Mouse (Mus musculus) intestine, embryonic 16.5 days (tissue): Measurements from ENCODE around the gene Tspan9. TPM values are rescaled to one million over a fixed set of nuclear protein-coding genes. Genes with fewer than 3 reads are reported as not detected.

Experiments used
- ATAC-seq: fragments of 200-750 bp; cut with Nextera tagmentation; 2 replicates; pipeline ENCODE4 v1.8.0; 2017; ENCODE audit warnings: moderate TSS enrichment, moderate library complexity
- H3K27ac ChIP-seq: fragments of 300-500 bp; sonication (generic); 2 replicates; pipeline ENCODE4 v1.5.1; 2014; ENCODE audit warnings: mild to moderate bottlenecking, low read length
- H3K27me3 ChIP-seq: fragments of 300-500 bp; sonication (generic); replicated peaks from 2 replicates; pipeline ENCODE4 v1.6.1; 2014; ENCODE audit warnings: low read length, control low read depth, mixed read lengths; ENCODE audit not compliant: control insufficient read depth, insufficient read depth
- H3K36me3 ChIP-seq: fragments of 300-500 bp; sonication (generic); 2 replicates; pipeline ENCODE4 v1.6.1; 2014; ENCODE audit warnings: low read length, control low read depth; ENCODE audit not compliant: control insufficient read depth, insufficient read depth
- H3K4me1 ChIP-seq: fragments of 300-500 bp; sonication (generic); 2 replicates; pipeline ENCODE4 v1.6.1; 2014; ENCODE audit warnings: low read length, control low read depth, mixed read lengths; ENCODE audit not compliant: control insufficient read depth, insufficient read depth
- H3K4me2 ChIP-seq: fragments of 300-500 bp; sonication (generic); 2 replicates; pipeline ENCODE4 v1.6.1; 2014; ENCODE audit warnings: low read depth, low read length, control low read depth
- H3K4me3 ChIP-seq: fragments of 300-500 bp; sonication (generic); 2 replicates; pipeline ENCODE4 v1.5.1; 2014; ENCODE audit warnings: mild to moderate bottlenecking, low read length
- H3K9ac ChIP-seq: fragments of 300-500 bp; sonication (generic); 2 replicates; pipeline ENCODE4 v1.6.1; 2014; ENCODE audit warnings: low read depth, low read length
- H3K9me3 ChIP-seq: fragments of 300-500 bp; sonication (generic); 2 replicates; pipeline ENCODE4 v1.6.1; 2016; ENCODE audit warnings: low read length, control low read depth; ENCODE audit not compliant: control insufficient read depth
- WGBS: fragments of 180-500 bp; shearing (Covaris S2); extraction: QIAGEN DNeasy Blood & Tissue Kit; methylation state at CpG from one replicate; pipeline ENCODE4 v1.1.7; 2014; 5-methylcytosine and 5-hydroxymethylcytosine counted together
- polyA plus RNA-seq: library from polyadenylated mRNA; unstranded; fragments of >200 nt; fragmentation: Nextera tagmentation; extraction: Ambion mirVana; gene quantifications from 2 replicates; pipeline ENCODE4 v1.2.1, GENCODE M21; 2015

The Tspan9 gene
- polyA plus RNA-seq, 1 experiment from 2014 or later = 94.1 TPM

- Histone ChIP-seq H3K4me2 (no peak overlapping the region), H3K27ac (0 out of 2 replicates have a peak overlapping the region, but pooled peaks have one; percentile 31), H3K9me3 (no peaks in the 10 kb centered on the region), H3K4me1 (peaks cover 21% of the 10 kb centered on the region), H3K9ac (no peak overlapping the region), H3K27me3 (no peaks in the 10 kb centered on the region), H3K4me3 (no peak overlapping the region), H3K36me3 (no peaks in the 10 kb centered on the region)
- ATAC-seq = no peak
- 82% methylated on average over 1 of the region's 1 CpGs for WGBS
Observed at GRCm38 (mm10) chr6:128001587-128001986, 141.8 kb downstream of the Tspan9 start.

GRCm38 (mm10) chr6:128000777-128001176 lies 142.6 kb downstream of the Tspan9 start:
- Histone ChIP-seq H3K27ac (no peak overlapping the region), H3K36me3 (no peaks in the 10 kb centered on the region), H3K4me1 (peaks cover 21% of the 10 kb centered on the region), H3K4me3 (no peak overlapping the region), H3K9me3 (no peaks in the 10 kb centered on the region), H3K27me3 (no peaks in the 10 kb centered on the region), H3K9ac (no peak overlapping the region), H3K4me2 (no peak overlapping the region)
- no peak for ATAC-seq
- WGBS = 78% methylated on average over 3 of the region's 3 CpGs

- no peak overlapping the region for H3K4me3 ChIP-seq
- WGBS = 85% methylated on average over 2 of the region's 2 CpGs
- H3K27ac ChIP-seq = no peak overlapping the region
- no peaks in the 10 kb centered on the region for H3K27me3 ChIP-seq
- no peaks in the 10 kb centered on the region for H3K9me3 ChIP-seq
- H3K9ac ChIP-seq = no peak overlapping the region
- H3K36me3 ChIP-seq = no peaks in the 10 kb centered on the region
- H3K4me1 ChIP-seq = peaks cover 16% of the 10 kb centered on the region
- no peak for ATAC-seq
- H3K4me2 ChIP-seq = no peak overlapping the region
Observed at GRCm38 (mm10) chr6:127999118-127999517, 144.3 kb downstream of the Tspan9 start.

GRCm38 (mm10) chr6:127996928-127997327 lies 146.5 kb downstream of the Tspan9 start:
- no peaks in the 10 kb centered on the region for H3K9me3 ChIP-seq
- no peak for ATAC-seq
- no peak overlapping the region for H3K27ac ChIP-seq
- 82% methylated on average over 4 of the region's 5 CpGs for WGBS
- no peaks in the 10 kb centered on the region for H3K27me3 ChIP-seq
- no peak overlapping the region for H3K4me2 ChIP-seq
- H3K36me3 ChIP-seq = no peaks in the 10 kb centered on the region
- H3K9ac ChIP-seq = no peak overlapping the region
- H3K4me3 ChIP-seq = no peak overlapping the region
- H3K4me1 ChIP-seq = 0 out of 2 replicates have a peak, but pooled peaks cover 3% of the 10 kb centered on the region

- 85% methylated on average over 8 of the region's 8 CpGs for WGBS
- no peak for ATAC-seq
- Histone ChIP-seq H3K4me1 (peaks cover 19% of the 10 kb centered on the region), H3K9ac (no peak overlapping the region), H3K9me3 (no peaks in the 10 kb centered on the region), H3K4me2 (no peak overlapping the region), H3K27me3 (no peaks in the 10 kb centered on the region), H3K4me3 (no peak overlapping the region), H3K27ac (no peak overlapping the region), H3K36me3 (no peaks in the 10 kb centered on the region)
Observed at GRCm38 (mm10) chr6:127992993-127993392, 150.4 kb downstream of the Tspan9 start.

GRCm38 (mm10) chr6:127991509-127992176 lies 151.8 kb downstream of the Tspan9 start:
- no peak overlapping the region for H3K9ac ChIP-seq
- H3K27me3 ChIP-seq = no peaks in the 10 kb centered on the region
- no peaks in the 10 kb centered on the region for H3K36me3 ChIP-seq
- no peak for ATAC-seq
- no peaks in the 10 kb centered on the region for H3K9me3 ChIP-seq
- no peak overlapping the region for H3K4me2 ChIP-seq
- no peak overlapping the region for H3K4me3 ChIP-seq
- WGBS = 66% methylated on average over 11 of the region's 11 CpGs
- H3K4me1 ChIP-seq = peaks cover 19% of the 10 kb centered on the region
- H3K27ac ChIP-seq = no peak overlapping the region

- H3K9me3 ChIP-seq = no peaks in the 10 kb centered on the region
- H3K27me3 ChIP-seq = no peaks in the 10 kb centered on the region
- peak; percentile 87 for ATAC-seq
- no peaks in the 10 kb centered on the region for H3K36me3 ChIP-seq
- no peak overlapping the region for H3K4me3 ChIP-seq
- WGBS = 54% methylated on average over 11 of the region's 11 CpGs
- H3K9ac ChIP-seq = no peak overlapping the region
- peak overlapping the region; percentile 70 for H3K27ac ChIP-seq
- peaks cover 24% of the 10 kb centered on the region for H3K4me1 ChIP-seq
- H3K4me2 ChIP-seq = no peak overlapping the region
Observed at GRCm38 (mm10) chr6:127989624-127990212, 153.7 kb downstream of the Tspan9 start.

GRCm38 (mm10) chr6:127988944-127989494 lies 154.4 kb downstream of the Tspan9 start:
- no peak overlapping the region for H3K4me3 ChIP-seq
- no peaks in the 10 kb centered on the region for H3K9me3 ChIP-seq
- H3K27ac ChIP-seq = peak overlapping the region; percentile 70
- peaks cover 24% of the 10 kb centered on the region for H3K4me1 ChIP-seq
- ATAC-seq = no peak
- WGBS = 80% methylated on average over 12 of the region's 12 CpGs
- no peaks in the 10 kb centered on the region for H3K36me3 ChIP-seq
- H3K27me3 ChIP-seq = no peaks in the 10 kb centered on the region
- H3K4me2 ChIP-seq = no peak overlapping the region
- peak overlapping the region; percentile 23; the same call in 1 of the 2 replicates for H3K9ac ChIP-seq

- Histone ChIP-seq H3K4me3 (no peak overlapping the region), H3K9me3 (no peaks in the 10 kb centered on the region), H3K36me3 (no peaks in the 10 kb centered on the region), H3K9ac (no peak overlapping the region), H3K27me3 (no peaks in the 10 kb centered on the region), H3K4me1 (peaks cover 24% of the 10 kb centered on the region), H3K4me2 (no peak overlapping the region), H3K27ac (0 out of 2 replicates have a peak overlapping the region, but pooled peaks have one; percentile 6)
- 88% methylated on average over 14 of the region's 14 CpGs for WGBS
- no peak for ATAC-seq
Observed at GRCm38 (mm10) chr6:127987374-127987773, 156.0 kb downstream of the Tspan9 start.
